ENCODE assay signal across 9 mouse cellular contexts in the genomic region with DNA sequence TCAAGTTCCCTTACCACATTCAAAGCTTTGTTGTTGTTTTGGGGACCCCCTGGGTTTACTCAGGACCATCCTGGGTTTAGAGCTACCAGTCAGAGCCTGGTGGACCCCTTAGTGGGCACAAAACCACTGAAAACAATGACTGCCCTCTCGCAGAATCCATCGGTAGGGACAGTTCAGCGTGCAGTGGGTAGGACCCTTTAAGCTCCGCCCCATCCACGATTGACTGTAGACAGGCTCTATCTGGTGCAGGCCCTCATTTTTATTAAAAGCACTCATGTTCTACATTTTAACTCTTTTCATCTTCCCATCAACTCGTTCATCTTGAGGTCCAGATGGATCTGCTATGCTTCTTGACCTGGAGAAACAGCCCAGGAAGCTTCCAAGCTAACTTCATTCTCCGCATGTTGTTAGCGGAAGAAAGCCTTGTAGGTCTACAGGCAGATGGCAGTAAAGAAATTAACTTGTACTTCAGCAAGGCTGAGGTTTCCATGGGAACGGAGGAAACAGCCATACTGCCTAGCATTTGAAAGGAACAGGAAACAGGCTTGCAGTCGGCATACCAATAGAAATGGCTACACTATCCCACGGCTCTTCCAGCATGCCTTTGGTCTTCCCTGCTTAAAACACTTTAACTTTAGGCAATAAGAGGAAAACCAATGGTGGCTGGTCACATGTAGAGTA. TPM values are rescaled to one million over a fixed set of nuclear protein-coding genes. Genes with fewer than 3 reads are reported as not detected.
A peak's percentile ranks its signal among the peaks of the same experiment; 100 is the strongest.
DNase-seq lines count a peak whose midpoint lies in the region; ATAC-seq and TF ChIP-seq lines count a peak whose summit lies in the region.
"Had no signal": no experiment of that assay in that cellular context is flagged by ENCODE, and none has a peak within 500 bp of the region (broad histone marks: within the 10 kb centered on the region; RNA-seq: fewer than 3 reads in every experiment).

No protein-coding gene starts in this region.

- no peaks in the 10 kb centered on the region for H3K36me3 ChIP-seq in midbrain, postnatal 0 days (ENCODE audit: insufficient read depth, low read length)
- H3K36me3 ChIP-seq in thymus, adult 2 months (ENCODE audit: control insufficient read depth, insufficient read depth, low read length): no peaks in the 10 kb centered on the region
- H3K36me3 ChIP-seq: embryonic facial prominence, embryonic 15.5 days had no signal

- intact Hi-C loops in gastrocnemius, adult 2 months (cut with DNase I): no loop called here

- H3K9me3 ChIP-seq in midbrain, postnatal 0 days (ENCODE audit: low read length): no peaks in the 10 kb centered on the region
- H3K9me3 ChIP-seq: embryonic facial prominence, embryonic 15.5 days had no signal

- ATAC-seq in midbrain, postnatal 0 days (ENCODE audit: low FRiP score): peak; percentile 91

- 0 out of 2 replicates have a peak, but pooled peaks cover 4% of the 10 kb centered on the region for H3K4me1 ChIP-seq in midbrain, postnatal 0 days (ENCODE audit: insufficient read depth, low read length)
- H3K4me1 ChIP-seq in thymus, adult 2 months (replicated peaks; ENCODE audit: control insufficient read depth, insufficient read depth, low read length): no peaks in the 10 kb centered on the region
- H3K4me1 ChIP-seq: embryonic facial prominence, embryonic 15.5 days had no signal

- no peaks in the 10 kb centered on the region for H3K27me3 ChIP-seq in midbrain, postnatal 0 days (ENCODE audit: insufficient read depth, low read length)
- no peaks in the 10 kb centered on the region for H3K27me3 ChIP-seq in thymus, adult 2 months (ENCODE audit: control insufficient read depth, insufficient read depth, low read length)
- H3K27me3 ChIP-seq: embryonic facial prominence, embryonic 15.5 days had no signal

- H3K4me2 ChIP-seq in midbrain, postnatal 0 days (ENCODE audit: low read depth, low read length, poor library complexity, severe bottlenecking): peak overlapping the region; percentile 30
- H3K4me2 ChIP-seq: embryonic facial prominence, embryonic 15.5 days had no signal

- TF ChIP-seq POLR2A in thymus, adult 2 months (IDR thresholded peaks at IDR 0.05; ENCODE audit: control insufficient read depth, extremely low read depth, insufficient read depth, low read length, poor library complexity): no peak

- WGBS in midbrain, postnatal 0 days: 15% methylated on average over 11 of the region's 11 CpGs
- 47% methylated on average over 11 of the region's 11 CpGs for WGBS in thymus, adult 2 months

- H3K27ac ChIP-seq in gastrocnemius, adult 2 months: no peak overlapping the region
- no peak overlapping the region for H3K27ac ChIP-seq in midbrain, postnatal 0 days (ENCODE audit: low read depth, low read length)
- no peak overlapping the region for H3K27ac ChIP-seq in thymus, adult 2 months (ENCODE audit: control insufficient read depth, insufficient read depth, low read length)
- H3K27ac ChIP-seq: embryonic facial prominence, embryonic 15.5 days had no signal

- H3K9ac ChIP-seq in midbrain, postnatal 0 days (replicated peaks; ENCODE audit: low read length, poor library complexity, severe bottlenecking): no peak overlapping the region
- H3K9ac ChIP-seq: embryonic facial prominence, embryonic 15.5 days had no signal

- no peak overlapping the region for H3K4me3 ChIP-seq in gastrocnemius, adult 2 months
- H3K4me3 ChIP-seq in midbrain, postnatal 0 days (ENCODE audit: low read depth, low read length): no peak overlapping the region
- H3K4me3 ChIP-seq in thymus, adult 2 months (ENCODE audit: control insufficient read depth, insufficient read depth, low read length): no peak overlapping the region
- H3K4me3 ChIP-seq: embryonic facial prominence, embryonic 15.5 days had no signal

- TF ChIP-seq CTCF in gastrocnemius, adult 2 months (IDR thresholded peaks at IDR 0.05): peak; percentile 19; the same call in 1 of the 2 replicates
- peak; percentile 80 for TF ChIP-seq CTCF in midbrain, postnatal 0 days (IDR thresholded peaks at IDR 0.05)
- TF ChIP-seq CTCF in thymus, adult 2 months (IDR thresholded peaks at IDR 0.05; ENCODE audit: borderline replicate concordance, control insufficient read depth, extremely low read depth, insufficient read depth, low read length, poor library complexity): no peak

- DNase-seq in gastrocnemius, adult 2 months: no peak
- no peak for DNase-seq in gastrocnemius, postnatal 25 days
- DNase-seq in cerebellum, postnatal 14 days: peak; percentile 56 to 64
- peak; percentile 50 to 78 for DNase-seq in frontal cortex, postnatal 36 days (ENCODE audit: low spot score in 2 of 2)
- DNase-seq in layer of hippocampus, adult 9-10 months (ENCODE audit: low spot score): peak; percentile 67
- DNase-seq in midbrain, postnatal 0 days (ENCODE audit: low spot score): peak; percentile 94
- no peak for DNase-seq in thymus, adult 2 months
- no peak for DNase-seq in urinary bladder, postnatal 10 days (ENCODE audit: low spot score)

RNA-seq across cellular contexts. Expression of gene Limch1, which starts 14.9 kb away (rescaled TPM):
- 100 to 1,000 TPM; 106 to 139 TPM for total RNA-seq in gastrocnemius, adult 2 months (2021)
- total RNA-seq in gastrocnemius, postnatal 25 days (2021): 100 to 1,000 TPM in 1 of 2 experiments, 10 to 100 TPM in 1; 94.9 to 110 TPM
- total RNA-seq in midbrain, postnatal 0 days (2014; rRNA removed): 97.8 and 119 TPM in 2 replicates
- 46.6 and 46.7 TPM in 2 replicates for polyA plus RNA-seq in midbrain, postnatal 0 days (2015; fragmentation: Nextera tagmentation; extraction: Ambion mirVana)
- polyA plus RNA-seq in thymus, adult 2 months (2012; rRNA removed): 3.8 and 5.0 TPM in 2 replicates

RNA-seq across cellular contexts. Expression of gene Uchl1, which starts 54.9 kb away (rescaled TPM):
- total RNA-seq in gastrocnemius, adult 2 months (2021): 1 to 10 TPM; 3.4 to 5.3 TPM
- 1 to 10 TPM; 4.2 to 6.2 TPM for total RNA-seq in gastrocnemius, postnatal 25 days (2021)
- total RNA-seq in midbrain, postnatal 0 days (2014; rRNA removed): 1,819 and 2,069 TPM in 2 replicates
- 2,098 and 2,247 TPM in 2 replicates for polyA plus RNA-seq in midbrain, postnatal 0 days (2015; fragmentation: Nextera tagmentation; extraction: Ambion mirVana)
- 4.8 and 5.1 TPM in 2 replicates for polyA plus RNA-seq in thymus, adult 2 months (2012; rRNA removed)

Comparison
In these comparisons a context has a peak if more than half of its experiments do, and no peak if none do; other contexts are left out.
1. DNase-seq: peak in cerebellum, postnatal 14 days (2 of 2), frontal cortex, postnatal 36 days (2 of 2), layer of hippocampus, adult 9-10 months (single experiment) and midbrain, postnatal 0 days (single experiment); none in gastrocnemius, adult 2 months (single experiment), gastrocnemius, postnatal 25 days (single experiment), thymus, adult 2 months (single experiment) and urinary bladder, postnatal 10 days (single experiment).
2. RNA of gene Uchl1, which starts 54.9 kb away (total RNA-seq): 1,819 to 2,069 TPM in midbrain, postnatal 0 days; 4.2 to 6.2 TPM in gastrocnemius, postnatal 25 days and 3.4 to 5.3 TPM in gastrocnemius, adult 2 months; every median in the first group is over 100 times any median in the second.